Mouse (Mus musculus) G1E (cell line): ENCODE data around the gene Hoxd13.

Experiments
- GATA1 ChIP-seq: IDR thresholded peaks from 2 replicates; pipeline ENCODE4 v1.6.1; 2012; ENCODE audit warnings: borderline replicate concordance, low read length, inconsistent platforms, mixed read lengths
- TAL1 ChIP-seq: conservative IDR thresholded peaks from 2 replicates; pipeline ENCODE4 v1.6.1; 2012; ENCODE audit warnings: low read depth, low read length, inconsistent platforms, mixed read lengths

- TF ChIP-seq TAL1 = no peak
- TF ChIP-seq GATA1 = no peak
Observed at GRCm38 (mm10) chr2:74673835-74674425, 5.8 kb downstream of the Hoxd13 start.
